Mouse (Mus musculus): ENCODE results near the gene Il10. TPM values are rescaled to one million over a fixed set of nuclear protein-coding genes. Genes with fewer than 3 reads are reported as not detected.

Il10 gene
- total and polyA plus RNA-seq, 2 experiments from 2014 or later, result not detected

DNA sequence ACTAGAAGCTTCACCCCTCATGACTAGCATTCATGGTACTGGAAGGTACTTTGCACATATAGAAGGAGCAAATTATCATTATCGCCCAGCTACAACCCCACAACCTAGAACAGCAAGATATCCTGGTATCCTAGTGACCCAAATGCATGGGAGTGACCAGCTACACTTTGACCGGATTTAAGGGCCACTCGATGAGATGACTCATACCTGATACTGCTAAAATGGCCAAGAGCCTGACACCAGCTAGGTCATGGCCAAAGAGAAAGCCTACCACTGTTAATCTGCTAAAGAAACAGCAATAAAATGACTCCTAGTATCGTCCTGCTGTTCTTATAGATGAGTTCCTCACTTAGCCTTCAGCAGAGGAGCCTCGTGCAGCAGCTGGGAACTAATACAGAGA is 19.8 kb downstream of the Il10 start:
- Histone ChIP-seq H3K9ac (no peak overlapping the region), H3K27me3 (ENCODE audit: insufficient read depth, low read length) (no peaks in the 10 kb centered on the region), H3K9me3 (ENCODE audit: low read length) (no peaks in the 10 kb centered on the region), H3K27ac (ENCODE audit: low read depth, low read length) (no peak overlapping the region), H3K36me3 (ENCODE audit: insufficient read depth) (no peaks in the 10 kb centered on the region), H3K4me1 (ENCODE audit: insufficient read depth) (no peaks in the 10 kb centered on the region), H3K4me2 (ENCODE audit: low read depth) (no peak overlapping the region), H3K4me3 (ENCODE audit: low read depth, low read length) (no peak overlapping the region)
- TF ChIP-seq CTCF (IDR thresholded peaks at IDR 0.05; ENCODE audit: low read depth), result no peak
- WGBS, result 91% methylated on average over 5 of the region's 5 CpGs
- DNase-seq (no peak), ATAC-seq (no peak)

GRCm38 (mm10) chr1:131042263-131042662 is 22.6 kb downstream of the Il10 start:
- Histone ChIP-seq H3K4me1 (ENCODE audit: insufficient read depth) (no peaks in the 10 kb centered on the region), H3K27ac (ENCODE audit: low read depth, low read length) (no peak overlapping the region), H3K9ac (no peak overlapping the region), H3K9me3 (ENCODE audit: low read length) (no peaks in the 10 kb centered on the region), H3K4me3 (ENCODE audit: low read depth, low read length) (no peak overlapping the region), H3K4me2 (ENCODE audit: low read depth) (no peak overlapping the region), H3K36me3 (ENCODE audit: insufficient read depth) (no peaks in the 10 kb centered on the region), H3K27me3 (ENCODE audit: insufficient read depth, low read length) (no peaks in the 10 kb centered on the region)
- DNase-seq, result no peak
- WGBS, result 76% methylated on average over 2 of the region's 2 CpGs
- ATAC-seq, result no peak
- no peak for TF ChIP-seq CTCF (IDR thresholded peaks at IDR 0.05; ENCODE audit: low read depth)

GRCm38 (mm10) chr1:131042721-131043120 is 23.1 kb downstream of the Il10 start:
- no peak for DNase-seq
- 89% methylated on average over 3 of the region's 3 CpGs for WGBS

GRCm38 (mm10) chr1:131043636-131044035 is 24.0 kb downstream of the Il10 start:
- no peaks in the 10 kb centered on the region for H3K36me3 ChIP-seq (ENCODE audit: insufficient read depth)
- no peaks in the 10 kb centered on the region for H3K27me3 ChIP-seq (ENCODE audit: insufficient read depth, low read length)
- DNase-seq, result no peak
- TF ChIP-seq CTCF (IDR thresholded peaks at IDR 0.05; ENCODE audit: low read depth), result no peak
- H3K4me2 ChIP-seq (ENCODE audit: low read depth), result no peak overlapping the region
- H3K9me3 ChIP-seq (ENCODE audit: low read length), result no peaks in the 10 kb centered on the region
- H3K4me1 ChIP-seq (ENCODE audit: insufficient read depth), result no peaks in the 10 kb centered on the region
- H3K27ac ChIP-seq (ENCODE audit: low read depth, low read length), result no peak overlapping the region
- no peak for ATAC-seq
- no peak overlapping the region for H3K4me3 ChIP-seq (ENCODE audit: low read depth, low read length)
- H3K9ac ChIP-seq, result no peak overlapping the region
- 91% methylated on average over 4 of the region's 4 CpGs for WGBS

More at GRCm38 (mm10) chr1:131042721-131043120, 23.1 kb downstream of the Il10 start:
- Histone ChIP-seq H3K27ac (ENCODE audit: low read depth, low read length) (no peak overlapping the region), H3K9me3 (ENCODE audit: low read length) (no peaks in the 10 kb centered on the region), H3K4me3 (ENCODE audit: low read depth, low read length) (no peak overlapping the region), H3K9ac (no peak overlapping the region), H3K36me3 (ENCODE audit: insufficient read depth) (no peaks in the 10 kb centered on the region), H3K4me2 (ENCODE audit: low read depth) (no peak overlapping the region), H3K4me1 (ENCODE audit: insufficient read depth) (no peaks in the 10 kb centered on the region), H3K27me3 (ENCODE audit: insufficient read depth, low read length) (no peaks in the 10 kb centered on the region)
- no peak for TF ChIP-seq CTCF (IDR thresholded peaks at IDR 0.05; ENCODE audit: low read depth)
- ATAC-seq, result no peak

- Histone ChIP-seq H3K36me3 (ENCODE audit: insufficient read depth) (no peaks in the 10 kb centered on the region), H3K9me3 (ENCODE audit: low read length) (no peaks in the 10 kb centered on the region), H3K4me1 (ENCODE audit: insufficient read depth) (no peaks in the 10 kb centered on the region), H3K4me3 (ENCODE audit: low read depth, low read length) (no peak overlapping the region), H3K27ac (ENCODE audit: low read depth, low read length) (no peak overlapping the region), H3K4me2 (ENCODE audit: low read depth) (no peak overlapping the region), H3K9ac (no peak overlapping the region), H3K27me3 (ENCODE audit: insufficient read depth, low read length) (no peaks in the 10 kb centered on the region)
- TF ChIP-seq CTCF (IDR thresholded peaks at IDR 0.05; ENCODE audit: low read depth), result no peak
- no peak for DNase-seq
- no peak for ATAC-seq
- WGBS, result 85% methylated on average over 2 of the region's 2 CpGs
These were observed 26.2 kb downstream of the Il10 start for GRCm38 (mm10) chr1:131045723-131046355.

GRCm38 (mm10) chr1:131046607-131047006 is 27.0 kb downstream of the Il10 start:
- no peaks in the 10 kb centered on the region for H3K36me3 ChIP-seq (ENCODE audit: insufficient read depth)
- H3K27me3 ChIP-seq (ENCODE audit: insufficient read depth, low read length), result no peaks in the 10 kb centered on the region
- H3K4me1 ChIP-seq (ENCODE audit: insufficient read depth), result no peaks in the 10 kb centered on the region
- WGBS, result 85% methylated on average over 10 of the region's 10 CpGs
- ATAC-seq, result no peak
- no peak for TF ChIP-seq CTCF (IDR thresholded peaks at IDR 0.05; ENCODE audit: low read depth)
- no peak overlapping the region for H3K9ac ChIP-seq
- H3K27ac ChIP-seq (ENCODE audit: low read depth, low read length), result no peak overlapping the region
- no peak overlapping the region for H3K4me2 ChIP-seq (ENCODE audit: low read depth)
- DNase-seq, result no peak
- no peak overlapping the region for H3K4me3 ChIP-seq (ENCODE audit: low read depth, low read length)
- H3K9me3 ChIP-seq (ENCODE audit: low read length), result no peaks in the 10 kb centered on the region

DNA sequence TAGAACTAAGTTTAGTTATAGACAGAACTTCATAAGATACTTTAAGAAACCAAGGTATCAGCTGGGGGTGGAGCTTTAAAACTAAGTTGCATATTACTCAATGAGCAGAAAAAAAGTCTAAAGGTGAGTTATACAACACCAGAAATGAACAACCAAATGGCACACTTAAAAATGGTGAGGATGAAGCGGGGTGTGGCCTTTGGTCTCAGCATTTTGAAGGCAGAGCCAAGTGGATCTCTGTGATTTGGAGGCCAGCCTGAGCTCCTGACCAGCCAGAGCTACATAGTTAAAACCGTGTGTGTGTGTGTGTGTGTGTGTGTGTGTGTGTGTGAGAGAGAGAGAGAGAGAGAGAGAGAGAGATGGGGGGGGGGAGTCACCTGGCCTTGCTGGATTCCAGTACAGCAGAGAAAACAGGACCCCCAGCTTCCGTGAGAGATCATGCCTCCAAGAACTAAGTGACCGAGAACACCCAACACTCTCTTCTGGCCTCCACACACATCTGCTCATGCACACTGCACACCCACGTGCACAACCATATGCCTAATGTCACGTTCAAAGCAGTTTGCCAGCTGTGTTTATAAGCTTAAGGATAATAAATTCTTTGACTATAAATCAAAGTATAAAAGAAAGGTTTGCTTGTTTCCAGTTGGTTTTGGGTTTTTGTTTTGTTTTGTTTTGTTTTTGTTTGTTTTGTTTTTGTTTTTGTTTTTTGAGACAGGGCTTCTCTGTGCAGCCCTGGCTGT is 28.6 kb downstream of the Il10 start:
- Histone ChIP-seq H3K27me3 (ENCODE audit: insufficient read depth, low read length) (no peaks in the 10 kb centered on the region), H3K4me2 (ENCODE audit: low read depth) (no peak overlapping the region), H3K27ac (ENCODE audit: low read depth, low read length) (no peak overlapping the region), H3K4me1 (ENCODE audit: insufficient read depth) (no peaks in the 10 kb centered on the region), H3K9me3 (ENCODE audit: low read length) (no peaks in the 10 kb centered on the region), H3K4me3 (ENCODE audit: low read depth, low read length) (no peak overlapping the region), H3K9ac (no peak overlapping the region), H3K36me3 (ENCODE audit: insufficient read depth) (no peaks in the 10 kb centered on the region)
- DNase-seq, result no peak
- TF ChIP-seq CTCF (IDR thresholded peaks at IDR 0.05; ENCODE audit: low read depth), result no peak
- 76% methylated on average over 6 of the region's 6 CpGs for WGBS
- no peak for ATAC-seq

Measured in forebrain, postnatal 0 days (tissue).